Mouse (Mus musculus): Measurements from ENCODE around the gene Hs2st1. TPM values are rescaled to one million over a fixed set of nuclear protein-coding genes. Genes with fewer than 3 reads are reported as not detected.

The Hs2st1 gene
- polyA plus RNA-seq, 1 experiment: 7.8 TPM

DNA sequence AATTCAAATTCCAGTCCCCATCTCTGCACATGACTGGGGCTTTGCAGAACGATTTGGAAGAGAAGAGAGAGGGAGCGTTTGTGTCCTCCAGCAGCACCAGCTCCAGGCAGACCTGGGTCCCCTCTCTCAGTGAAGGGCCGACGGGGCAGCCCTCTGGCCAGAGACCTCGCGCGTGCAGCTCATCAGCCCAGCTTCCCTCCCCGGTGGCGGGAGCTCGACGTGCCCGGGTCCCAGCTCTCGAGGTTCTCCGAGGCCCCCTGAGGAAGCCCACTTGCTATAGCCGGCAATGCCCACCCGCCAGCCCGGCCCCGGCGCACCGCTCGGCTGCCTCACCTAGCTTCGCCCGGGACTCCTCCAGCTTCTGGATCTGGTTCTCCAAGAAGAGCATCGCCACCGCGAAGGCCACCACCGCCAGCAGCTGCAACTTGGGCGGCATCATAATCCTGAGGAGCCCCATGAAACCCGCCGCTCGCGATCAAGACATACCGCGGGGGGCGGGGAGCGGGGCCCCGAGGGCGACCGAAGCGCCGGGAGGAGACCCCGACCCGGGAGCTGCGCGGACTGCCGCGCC, 495 bp downstream of the Hs2st1 start:
- Histone ChIP-seq H3K27ac (ENCODE audit: control insufficient read depth, insufficient read depth, low read length) (no peak overlapping the region), H3K4me3 (ENCODE audit: control insufficient read depth, insufficient read depth, low read length) (peak overlapping the region; percentile 64), H3K4me1 (replicated peaks; ENCODE audit: control insufficient read depth, insufficient read depth, low read length) (peaks cover 8% of the 10 kb centered on the region), H3K36me3 (ENCODE audit: control insufficient read depth, insufficient read depth, low read length) (no peaks in the 10 kb centered on the region), H3K27me3 (ENCODE audit: control insufficient read depth, insufficient read depth, low read length) (no peaks in the 10 kb centered on the region)
- no peak for TF ChIP-seq CTCF (IDR thresholded peaks at IDR 0.05; ENCODE audit: borderline replicate concordance, control insufficient read depth, extremely low read depth, insufficient read depth, low read length, poor library complexity)
- no peak for TF ChIP-seq POLR2A (IDR thresholded peaks at IDR 0.05; ENCODE audit: control insufficient read depth, extremely low read depth, insufficient read depth, low read length, poor library complexity)
- DNase-seq: peak; percentile 60
- 1% methylated on average over 47 of the region's 47 CpGs for WGBS

DNA sequence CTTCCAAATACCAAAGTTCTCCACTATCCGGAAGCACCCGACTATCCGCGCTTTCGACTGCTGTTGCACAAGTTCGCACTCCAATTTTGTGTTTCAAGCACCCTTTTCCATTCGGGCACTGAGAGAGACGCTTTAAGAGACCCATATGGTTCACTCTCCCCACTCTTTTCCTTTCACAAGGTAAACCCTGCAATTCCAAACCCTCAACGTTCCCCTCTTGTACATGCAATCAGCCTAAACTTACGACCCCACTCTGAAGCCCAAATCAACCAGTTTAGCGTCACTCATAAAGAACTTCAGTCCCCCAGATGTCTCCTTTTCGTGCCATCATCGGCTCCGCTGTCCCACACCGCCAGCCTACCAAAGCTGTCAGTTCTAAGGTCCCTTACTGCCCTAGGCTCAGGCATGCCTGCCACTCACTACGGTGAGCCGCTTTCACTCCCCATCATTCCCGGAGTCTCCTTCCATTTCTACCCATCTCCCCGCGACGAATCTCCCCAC, 1.1 kb downstream of the Hs2st1 start:
- TF ChIP-seq CTCF (IDR thresholded peaks at IDR 0.05; ENCODE audit: borderline replicate concordance, control insufficient read depth, extremely low read depth, insufficient read depth, low read length, poor library complexity) (no peak), POLR2A (IDR thresholded peaks at IDR 0.05; ENCODE audit: control insufficient read depth, extremely low read depth, insufficient read depth, low read length, poor library complexity) (no peak)
- H3K4me1 ChIP-seq (replicated peaks; ENCODE audit: control insufficient read depth, insufficient read depth, low read length): peaks cover 8% of the 10 kb centered on the region
- H3K27ac ChIP-seq (ENCODE audit: control insufficient read depth, insufficient read depth, low read length): no peak overlapping the region
- DNase-seq: no peak
- peak overlapping the region; percentile 64 for H3K4me3 ChIP-seq (ENCODE audit: control insufficient read depth, insufficient read depth, low read length)
- WGBS: 5% methylated on average over 21 of the region's 21 CpGs
- H3K27me3 ChIP-seq (ENCODE audit: control insufficient read depth, insufficient read depth, low read length): no peaks in the 10 kb centered on the region
- H3K36me3 ChIP-seq (ENCODE audit: control insufficient read depth, insufficient read depth, low read length): no peaks in the 10 kb centered on the region

DNA sequence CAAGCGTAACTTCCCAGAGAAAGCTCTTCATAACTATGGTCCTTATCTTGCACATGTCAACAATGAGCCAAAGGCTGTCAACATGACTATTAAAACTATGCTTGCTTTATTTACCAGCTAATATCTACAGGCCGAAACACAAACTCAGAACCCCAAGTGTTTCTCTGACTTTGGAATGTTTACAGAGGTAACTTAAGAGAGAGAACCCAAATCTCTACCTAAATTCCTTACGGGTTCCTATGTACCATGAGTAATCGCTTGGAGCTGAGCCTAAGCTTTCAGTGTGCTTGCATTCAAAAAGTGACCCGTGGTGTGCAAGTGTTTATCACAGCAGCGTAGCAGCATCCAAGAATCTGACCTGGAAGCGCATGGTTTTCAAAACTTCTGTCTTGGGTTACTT, 4.8 kb downstream of the Hs2st1 start:
- Histone ChIP-seq H3K27ac (ENCODE audit: control insufficient read depth, insufficient read depth, low read length) (no peak overlapping the region), H3K27me3 (ENCODE audit: control insufficient read depth, insufficient read depth, low read length) (no peaks in the 10 kb centered on the region), H3K36me3 (ENCODE audit: control insufficient read depth, insufficient read depth, low read length) (no peaks in the 10 kb centered on the region), H3K4me1 (replicated peaks; ENCODE audit: control insufficient read depth, insufficient read depth, low read length) (peaks cover 18% of the 10 kb centered on the region), H3K4me3 (ENCODE audit: control insufficient read depth, insufficient read depth, low read length) (no peak overlapping the region)
- no peak for TF ChIP-seq POLR2A (IDR thresholded peaks at IDR 0.05; ENCODE audit: control insufficient read depth, extremely low read depth, insufficient read depth, low read length, poor library complexity)
- no peak for TF ChIP-seq CTCF (IDR thresholded peaks at IDR 0.05; ENCODE audit: borderline replicate concordance, control insufficient read depth, extremely low read depth, insufficient read depth, low read length, poor library complexity)
- DNase-seq: no peak
- WGBS: 95% methylated on average over 7 of the region's 7 CpGs

DNA sequence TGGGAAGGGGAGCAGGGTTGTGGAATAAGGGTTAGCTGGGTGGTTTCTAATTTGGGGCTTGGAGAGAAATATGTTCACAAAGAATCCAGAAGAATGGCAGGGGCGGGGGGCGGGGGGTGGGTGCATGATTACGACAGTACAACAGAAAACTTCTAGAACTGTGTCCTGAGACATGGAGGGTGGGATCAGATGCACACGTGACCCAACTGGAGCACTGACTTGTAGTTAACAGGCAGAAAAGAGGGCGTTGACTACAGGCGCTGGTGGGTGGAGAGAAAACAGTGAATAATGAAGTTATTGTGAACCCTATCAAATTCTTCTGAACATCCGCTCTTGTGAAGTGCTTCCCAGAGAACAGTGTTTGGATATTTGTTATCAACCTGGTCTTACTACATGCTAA, 6.1 kb downstream of the Hs2st1 start:
- no peak for TF ChIP-seq POLR2A (IDR thresholded peaks at IDR 0.05; ENCODE audit: control insufficient read depth, extremely low read depth, insufficient read depth, low read length, poor library complexity)
- TF ChIP-seq CTCF (IDR thresholded peaks at IDR 0.05; ENCODE audit: borderline replicate concordance, control insufficient read depth, extremely low read depth, insufficient read depth, low read length, poor library complexity): no peak
- DNase-seq: no peak
- no peaks in the 10 kb centered on the region for H3K27me3 ChIP-seq (ENCODE audit: control insufficient read depth, insufficient read depth, low read length)
- H3K36me3 ChIP-seq (ENCODE audit: control insufficient read depth, insufficient read depth, low read length): no peaks in the 10 kb centered on the region
- H3K4me3 ChIP-seq (ENCODE audit: control insufficient read depth, insufficient read depth, low read length): no peak overlapping the region
- H3K27ac ChIP-seq (ENCODE audit: control insufficient read depth, insufficient read depth, low read length): no peak overlapping the region
- peaks cover 19% of the 10 kb centered on the region for H3K4me1 ChIP-seq (replicated peaks; ENCODE audit: control insufficient read depth, insufficient read depth, low read length)
- WGBS: 93% methylated on average over 7 of the region's 7 CpGs

DNA sequence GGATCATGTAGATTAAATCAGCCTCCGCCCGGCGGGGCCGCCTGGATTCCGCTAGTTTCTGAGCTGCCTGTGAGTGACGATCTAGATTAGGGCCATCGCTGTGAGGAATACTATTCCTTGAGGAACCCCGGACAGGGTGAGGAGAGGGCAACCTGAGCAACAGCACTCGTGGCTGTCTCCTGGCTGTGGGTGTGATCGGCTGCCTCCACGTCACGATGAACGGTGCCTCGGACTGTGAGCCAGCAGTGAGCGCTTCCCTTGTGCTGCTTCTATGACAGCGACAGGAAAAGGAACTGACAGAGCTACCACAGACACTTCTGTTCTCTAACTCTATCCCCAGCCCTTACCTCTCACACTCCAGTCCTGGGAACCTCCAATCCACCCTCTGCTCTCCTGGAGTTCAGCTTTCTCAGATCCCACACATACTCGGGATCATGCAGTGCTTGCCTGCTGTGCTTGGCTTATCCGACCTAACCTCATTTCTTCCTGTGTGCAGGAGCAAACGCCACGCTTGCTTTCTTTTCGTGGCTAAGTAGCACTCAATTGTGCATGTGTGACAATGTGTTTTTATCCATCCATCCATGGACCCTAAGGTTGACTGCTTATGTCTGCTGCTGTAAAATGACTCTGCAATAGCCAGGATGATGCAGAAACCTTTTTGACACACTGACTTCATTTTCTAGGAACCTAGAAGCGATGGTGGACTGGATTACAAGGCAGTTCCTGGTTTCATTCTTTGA, 8.3 kb downstream of the Hs2st1 start:
- Histone ChIP-seq H3K27ac (ENCODE audit: control insufficient read depth, insufficient read depth, low read length) (peak overlapping the region; percentile 82), H3K4me3 (ENCODE audit: control insufficient read depth, insufficient read depth, low read length) (peak overlapping the region; percentile 43)

DNA sequence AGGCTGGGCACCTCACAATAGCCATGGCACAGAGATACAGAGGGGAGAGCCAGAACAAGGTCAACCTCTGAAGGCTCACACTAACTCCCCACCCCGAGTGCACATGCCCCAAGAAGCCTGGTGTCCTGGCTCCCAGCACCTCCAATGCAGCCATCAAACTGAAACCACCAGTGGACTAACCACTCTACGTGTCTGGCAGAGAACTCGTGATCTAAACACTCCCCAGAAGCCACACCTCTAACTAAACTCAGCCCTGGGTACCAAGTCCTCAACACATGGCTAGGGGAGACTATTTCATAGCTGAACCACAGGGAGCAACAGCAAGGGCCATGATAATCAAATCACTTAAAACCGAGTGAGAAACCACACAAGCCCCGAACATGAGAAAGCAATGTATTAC, 11.7 kb downstream of the Hs2st1 start:
- H3K4me1 ChIP-seq (replicated peaks; ENCODE audit: control insufficient read depth, insufficient read depth, low read length): peaks cover 23% of the 10 kb centered on the region
- no peak overlapping the region for H3K27ac ChIP-seq (ENCODE audit: control insufficient read depth, insufficient read depth, low read length)
- TF ChIP-seq CTCF (IDR thresholded peaks at IDR 0.05; ENCODE audit: borderline replicate concordance, control insufficient read depth, extremely low read depth, insufficient read depth, low read length, poor library complexity) (no peak), POLR2A (IDR thresholded peaks at IDR 0.05; ENCODE audit: control insufficient read depth, extremely low read depth, insufficient read depth, low read length, poor library complexity) (no peak)
- H3K36me3 ChIP-seq (ENCODE audit: control insufficient read depth, insufficient read depth, low read length): no peaks in the 10 kb centered on the region
- no peaks in the 10 kb centered on the region for H3K27me3 ChIP-seq (ENCODE audit: control insufficient read depth, insufficient read depth, low read length)
- 75% methylated on average over 5 of the region's 5 CpGs for WGBS
- no peak for DNase-seq
- H3K4me3 ChIP-seq (ENCODE audit: control insufficient read depth, insufficient read depth, low read length): no peak overlapping the region

More for the DNA sequence above, 8.3 kb downstream of the Hs2st1 start:
- no peaks in the 10 kb centered on the region for H3K27me3 ChIP-seq (ENCODE audit: control insufficient read depth, insufficient read depth, low read length)
- no peaks in the 10 kb centered on the region for H3K36me3 ChIP-seq (ENCODE audit: control insufficient read depth, insufficient read depth, low read length)
- peak; percentile 38 for DNase-seq
- peaks cover 21% of the 10 kb centered on the region for H3K4me1 ChIP-seq (replicated peaks; ENCODE audit: control insufficient read depth, insufficient read depth, low read length)
- 43% methylated on average over 22 of the region's 22 CpGs for WGBS
- TF ChIP-seq CTCF (IDR thresholded peaks at IDR 0.05; ENCODE audit: borderline replicate concordance, control insufficient read depth, extremely low read depth, insufficient read depth, low read length, poor library complexity): no peak
- no peak for TF ChIP-seq POLR2A (IDR thresholded peaks at IDR 0.05; ENCODE audit: control insufficient read depth, extremely low read depth, insufficient read depth, low read length, poor library complexity)
